Mouse (Mus musculus): Measurements from ENCODE around the gene Gm19426.

Gm19426 gene
- long read RNA-seq, experiment 1, result 0 reads
- long read RNA-seq, experiment 2, result 0 reads

GRCm38 (mm10) chr2:84743561-84743960 is at the start of gene Gm19426:
TSS of gene Gm19426 (minus strand) at chr2:84743655.
- intact Hi-C loops (cut with DNase I), result loop anchor here (5.0 kb wide), 1 partner anchor 49 kb away; no protein-coding TSS in a partner anchor

- intact Hi-C loops (cut with DNase I), result loop anchor here (5.0 kb wide), 1 partner anchor 51 kb away; the partner anchor contains the start of gene Gm19426
Observed at GRCm38 (mm10) chr2:84793154-84793553, 49.7 kb upstream of the Gm19426 start.

- intact Hi-C loops (cut with DNase I), result loop anchor here (5.0 kb wide), 1 partner anchor 50 kb away; the partner anchor contains the start of gene Gm19426
Observed at GRCm38 (mm10) chr2:84792516-84792915, 49.1 kb upstream of the Gm19426 start.

GRCm38 (mm10) chr2:84790418-84790817 is 47.0 kb upstream of the Gm19426 start:
- intact Hi-C loops (cut with DNase I), result loop anchor here (5.0 kb wide), 1 partner anchor 48 kb away; the partner anchor contains the start of gene Gm19426

GRCm38 (mm10) chr2:84788316-84788715 is 44.9 kb upstream of the Gm19426 start:
- intact Hi-C loops (cut with DNase I), result no loop called here

- intact Hi-C loops (cut with DNase I), result no loop called here
Observed at GRCm38 (mm10) chr2:84783840-84784566, 40.5 kb upstream of the Gm19426 start.

- intact Hi-C loops (cut with DNase I), result no loop called here
Observed at GRCm38 (mm10) chr2:84783315-84783714, 39.9 kb upstream of the Gm19426 start.

GRCm38 (mm10) chr2:84779210-84779609 is 35.8 kb upstream of the Gm19426 start:
- intact Hi-C loops (cut with DNase I), result no loop called here

GRCm38 (mm10) chr2:84777706-84778105 is 34.3 kb upstream of the Gm19426 start:
- intact Hi-C loops (cut with DNase I), result no loop called here

GRCm38 (mm10) chr2:84775665-84776064 is 32.2 kb upstream of the Gm19426 start:
- intact Hi-C loops (cut with DNase I), result no loop called here

GRCm38 (mm10) chr2:84775241-84775640 is 31.8 kb upstream of the Gm19426 start, which contains the start of gene Serping1:
TSS of gene Serping1 (minus strand) at chr2:84775444.
- intact Hi-C loops (cut with DNase I), result no loop called here

GRCm38 (mm10) chr2:84774751-84775150 is 31.3 kb upstream of the Gm19426 start:
- intact Hi-C loops (cut with DNase I), result no loop called here

- intact Hi-C loops (cut with DNase I), result no loop called here
Observed at GRCm38 (mm10) chr2:84773195-84773594, 29.7 kb upstream of the Gm19426 start.

- intact Hi-C loops (cut with DNase I), result no loop called here
Observed at GRCm38 (mm10) chr2:84772454-84772853, 29.0 kb upstream of the Gm19426 start.

GRCm38 (mm10) chr2:84770501-84770900 is 27.0 kb upstream of the Gm19426 start:
- intact Hi-C loops (cut with DNase I), result no loop called here

GRCm38 (mm10) chr2:84762818-84763217 is 19.4 kb upstream of the Gm19426 start:
- intact Hi-C loops (cut with DNase I), result no loop called here

GRCm38 (mm10) chr2:84762295-84762694 is 18.8 kb upstream of the Gm19426 start:
- intact Hi-C loops (cut with DNase I), result no loop called here

- intact Hi-C loops (cut with DNase I), result no loop called here
Observed at GRCm38 (mm10) chr2:84761840-84762239, 18.4 kb upstream of the Gm19426 start.

GRCm38 (mm10) chr2:84761309-84761708 is 17.9 kb upstream of the Gm19426 start:
- intact Hi-C loops (cut with DNase I), result no loop called here

- intact Hi-C loops (cut with DNase I), result no loop called here
Observed at GRCm38 (mm10) chr2:84760777-84761176, 17.3 kb upstream of the Gm19426 start.

GRCm38 (mm10) chr2:84758542-84759127 is 15.2 kb upstream of the Gm19426 start:
- intact Hi-C loops (cut with DNase I), result no loop called here

- intact Hi-C loops (cut with DNase I), result no loop called here
Observed at GRCm38 (mm10) chr2:84757026-84757682, 13.7 kb upstream of the Gm19426 start.
